Mouse (Mus musculus) liver, embryonic 11.5 days (tissue): Measurements from ENCODE around the gene 4930438A08Rik. TPM values are rescaled to one million over a fixed set of nuclear protein-coding genes. Genes with fewer than 3 reads are reported as not detected.

Experiments used
- ATAC-seq: fragments of 200-750 bp; cut with Nextera tagmentation; replicated peaks from 2 replicates; pipeline ENCODE4 v1.8.0; 2017; ENCODE audit warnings: moderate number of reproducible peaks, mild to moderate bottlenecking, moderate TSS enrichment, moderate library complexity; ENCODE audit not compliant: low FRiP score
- DNase-seq: peaks from one replicate; pipeline ENCODE4 v3.0.0-alpha.2; 2017; ENCODE audit warnings: low spot score
- H3K27ac ChIP-seq: fragments of 300-500 bp; sonication (generic); 2 replicates; pipeline ENCODE4 v1.5.1; 2014; ENCODE audit warnings: mild to moderate bottlenecking, low read depth, low read length, control low read depth
- H3K27me3 ChIP-seq: fragments of 300-500 bp; sonication (generic); replicated peaks from 2 replicates; pipeline ENCODE4 v1.6.1; 2014; ENCODE audit warnings: low read length, mixed read lengths; ENCODE audit not compliant: control insufficient read depth, insufficient read depth
- H3K36me3 ChIP-seq: fragments of 300-500 bp; sonication (generic); 2 replicates; pipeline ENCODE4 v1.6.1; 2014; ENCODE audit warnings: mild to moderate bottlenecking, low read length, moderate library complexity, mixed read lengths; ENCODE audit not compliant: control insufficient read depth, insufficient read depth
- H3K4me1 ChIP-seq: fragments of 300-500 bp; sonication (generic); replicated peaks from 2 replicates; pipeline ENCODE4 v1.6.1; 2014; ENCODE audit warnings: low read length, mixed read lengths; ENCODE audit not compliant: control insufficient read depth, insufficient read depth
- H3K4me2 ChIP-seq: fragments of 300-500 bp; sonication (generic); 2 replicates; pipeline ENCODE4 v1.6.1; 2014; ENCODE audit warnings: mild to moderate bottlenecking, control low read depth, moderate library complexity
- H3K4me3 ChIP-seq: fragments of 300-500 bp; sonication (generic); 2 replicates; pipeline ENCODE4 v1.5.1; 2014; ENCODE audit warnings: low read depth, low read length, control low read depth
- H3K9ac ChIP-seq: fragments of 300-500 bp; sonication (generic); 2 replicates; pipeline ENCODE4 v1.6.1; 2014; ENCODE audit warnings: low read depth, low read length, control low read depth
- H3K9me3 ChIP-seq: fragments of 300-500 bp; sonication (generic); 2 replicates; pipeline ENCODE4 v1.6.1; 2016; ENCODE audit warnings: low read length, inconsistent platforms, mixed read lengths; ENCODE audit not compliant: control insufficient read depth
- WGBS: fragments of 180-500 bp; shearing (Covaris S2); extraction: QIAGEN DNeasy Blood & Tissue Kit; methylation state at CpG from one replicate; pipeline ENCODE4 v1.1.7; 2014; 5-methylcytosine and 5-hydroxymethylcytosine counted together
- polyA plus RNA-seq: library from polyadenylated mRNA; unstranded; fragments of >200 nt; fragmentation: Nextera tagmentation; extraction: Ambion mirVana; gene quantifications from 2 replicates; pipeline ENCODE4 v1.2.1, GENCODE M21; 2014

Gene 4930438A08Rik
- polyA plus RNA-seq, 1 experiment from 2014 or later: 0.30 TPM

DNA sequence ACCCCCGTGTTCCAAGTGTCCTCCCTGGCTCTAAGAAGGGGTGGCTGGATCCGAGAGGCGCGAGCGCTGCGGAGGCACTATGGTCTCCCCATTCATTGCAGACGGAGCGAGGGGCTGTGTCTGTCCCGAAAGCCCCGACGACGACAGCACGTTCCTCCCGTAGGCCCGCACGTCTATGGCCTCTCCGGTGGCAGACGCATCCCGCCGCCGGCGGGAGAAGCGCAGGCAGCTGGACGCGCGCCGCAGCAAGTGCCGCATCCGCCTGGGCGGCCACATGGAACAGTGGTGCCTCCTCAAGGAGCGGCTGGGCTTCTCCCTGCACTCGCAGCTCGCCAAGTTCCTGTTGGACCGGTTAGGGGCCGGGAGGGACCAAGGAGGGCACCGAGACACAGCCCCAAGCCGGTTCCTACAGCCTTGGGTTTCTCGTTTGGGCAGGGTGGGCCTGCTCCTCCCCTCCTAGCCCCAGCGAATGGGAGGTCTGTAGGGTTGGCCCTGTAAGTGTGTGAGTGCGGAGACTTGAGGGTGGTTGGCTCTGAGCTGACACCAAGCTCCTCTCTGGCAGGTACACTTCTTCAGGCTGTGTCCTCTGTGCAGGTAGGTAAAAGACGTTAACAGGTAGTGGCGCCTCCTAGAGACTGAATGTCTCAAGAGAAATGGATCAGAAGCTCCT lies 32.9 kb downstream of the 4930438A08Rik start:
- H3K36me3 ChIP-seq: no peaks in the 10 kb centered on the region; the same call in 1 of the 2 replicates
- DNase-seq: peak; percentile 75
- H3K4me1 ChIP-seq: peaks cover 8% of the 10 kb centered on the region
- H3K4me3 ChIP-seq: peak overlapping the region; percentile 68
- under 1% methylated on average over 42 of the region's 42 CpGs for WGBS
- H3K27ac ChIP-seq: peak overlapping the region; percentile 88
- ATAC-seq: peak; percentile 83
- peak overlapping the region; percentile 92 for H3K9ac ChIP-seq
- no peaks in the 10 kb centered on the region for H3K27me3 ChIP-seq
- no peaks in the 10 kb centered on the region for H3K9me3 ChIP-seq
- peak overlapping the region; percentile 92 for H3K4me2 ChIP-seq

GRCm38 (mm10) chr11:58308661-58309060 lies 34.1 kb downstream of the 4930438A08Rik start:
- ATAC-seq (no peak), DNase-seq (no peak)
- WGBS: 94% methylated on average over 9 of the region's 9 CpGs

DNA sequence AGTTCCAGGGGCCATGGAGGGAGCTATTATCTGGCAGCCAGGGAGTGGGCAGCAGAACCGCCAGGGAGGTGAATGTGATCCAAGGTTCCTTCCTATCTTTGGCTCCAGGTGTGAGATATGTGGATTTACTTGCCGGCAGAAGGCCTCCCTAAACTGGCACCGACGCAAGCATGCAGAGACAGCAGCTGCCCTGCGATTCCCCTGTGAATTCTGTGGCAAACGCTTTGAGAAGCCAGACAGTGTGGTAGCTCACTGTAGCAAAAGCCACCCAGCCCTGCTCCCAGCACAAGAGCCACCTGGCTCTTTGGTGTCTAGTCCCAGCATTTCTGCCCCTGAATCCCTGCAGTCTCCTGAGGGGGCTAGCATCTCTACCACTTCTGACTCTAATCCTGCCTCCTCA lies 39.5 kb downstream of the 4930438A08Rik start:
- no peaks in the 10 kb centered on the region for H3K9me3 ChIP-seq
- no peak for DNase-seq
- ATAC-seq: no peak
- H3K4me2 ChIP-seq: no peak overlapping the region
- H3K4me3 ChIP-seq: no peak overlapping the region
- no peaks in the 10 kb centered on the region for H3K27me3 ChIP-seq
- no peaks in the 10 kb centered on the region for H3K4me1 ChIP-seq
- H3K27ac ChIP-seq: no peak overlapping the region
- H3K9ac ChIP-seq: no peak overlapping the region
- H3K36me3 ChIP-seq: peaks cover 22% of the 10 kb centered on the region
- WGBS: 85% methylated on average over 6 of the region's 6 CpGs

More at GRCm38 (mm10) chr11:58308661-58309060, 34.1 kb downstream of the 4930438A08Rik start:
- no peak overlapping the region for H3K9ac ChIP-seq
- H3K27me3 ChIP-seq: no peaks in the 10 kb centered on the region
- H3K9me3 ChIP-seq: no peaks in the 10 kb centered on the region
- H3K4me3 ChIP-seq: no peak overlapping the region
- peaks cover 6% of the 10 kb centered on the region for H3K4me1 ChIP-seq
- no peaks in the 10 kb centered on the region; the same call in 1 of the 2 replicates for H3K36me3 ChIP-seq
- H3K27ac ChIP-seq: no peak overlapping the region
- no peak overlapping the region for H3K4me2 ChIP-seq

DNA sequence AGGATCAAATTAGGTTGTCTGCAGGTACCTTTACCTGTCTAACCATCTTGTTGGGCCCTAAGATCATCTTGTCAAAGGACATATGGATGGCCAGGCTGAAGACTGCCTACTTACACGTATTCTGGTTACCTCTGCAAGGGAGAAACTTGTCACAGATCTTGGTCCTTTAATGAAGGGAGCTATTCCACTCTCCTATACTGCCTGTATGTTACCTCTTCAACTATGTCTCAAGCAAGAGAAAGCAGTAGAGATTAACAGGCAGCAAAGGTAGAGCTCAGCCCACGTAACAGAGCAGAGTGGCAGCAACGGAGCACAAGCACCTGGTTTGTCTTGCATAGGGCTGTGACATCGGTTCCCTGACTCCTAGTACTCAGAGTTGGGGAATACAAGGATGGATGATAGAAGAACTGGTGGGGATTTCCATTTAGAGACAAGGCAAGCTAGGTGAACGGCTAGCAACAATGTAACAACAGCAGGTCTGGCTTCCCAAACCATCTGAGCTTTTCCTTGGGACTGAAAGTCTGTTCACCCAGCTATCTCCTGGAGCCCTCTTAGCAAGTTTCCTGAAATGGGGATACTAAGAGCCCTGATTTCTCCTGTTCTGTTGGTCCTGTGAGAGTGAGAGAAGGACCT lies 41.1 kb downstream of the 4930438A08Rik start:
- Histone ChIP-seq H3K4me3 (no peak overlapping the region), H3K27me3 (no peaks in the 10 kb centered on the region), H3K36me3 (peaks cover 24% of the 10 kb centered on the region), H3K27ac (no peak overlapping the region), H3K9me3 (no peaks in the 10 kb centered on the region), H3K9ac (no peak overlapping the region), H3K4me1 (no peaks in the 10 kb centered on the region), H3K4me2 (no peak overlapping the region)
- 90% methylated on average over 5 of the region's 5 CpGs for WGBS
- ATAC-seq: no peak
- no peak for DNase-seq

- H3K9me3 ChIP-seq: no peaks in the 10 kb centered on the region
- ATAC-seq (no peak), DNase-seq (no peak)
- 86% methylated on average over 17 of the region's 17 CpGs for WGBS
- no peaks in the 10 kb centered on the region for H3K4me1 ChIP-seq
- H3K4me3 ChIP-seq: no peak overlapping the region
- no peak overlapping the region for H3K27ac ChIP-seq
- H3K36me3 ChIP-seq: peaks cover 24% of the 10 kb centered on the region
- no peaks in the 10 kb centered on the region for H3K27me3 ChIP-seq
- no peak overlapping the region for H3K9ac ChIP-seq
- H3K4me2 ChIP-seq: no peak overlapping the region
Observed at GRCm38 (mm10) chr11:58316344-58316743, 41.7 kb downstream of the 4930438A08Rik start.

GRCm38 (mm10) chr11:58316768-58317390 lies 42.3 kb downstream of the 4930438A08Rik start:
- Histone ChIP-seq H3K27me3 (no peaks in the 10 kb centered on the region), H3K4me2 (no peak overlapping the region), H3K4me3 (no peak overlapping the region), H3K27ac (no peak overlapping the region), H3K9me3 (no peaks in the 10 kb centered on the region), H3K36me3 (peaks cover 24% of the 10 kb centered on the region), H3K9ac (no peak overlapping the region), H3K4me1 (peaks cover 4% of the 10 kb centered on the region)
- ATAC-seq: 0 out of 2 replicates have a peak, but pooled peaks have one; percentile 28
- no peak for DNase-seq
- 72% methylated on average over 28 of the region's 28 CpGs for WGBS

DNA sequence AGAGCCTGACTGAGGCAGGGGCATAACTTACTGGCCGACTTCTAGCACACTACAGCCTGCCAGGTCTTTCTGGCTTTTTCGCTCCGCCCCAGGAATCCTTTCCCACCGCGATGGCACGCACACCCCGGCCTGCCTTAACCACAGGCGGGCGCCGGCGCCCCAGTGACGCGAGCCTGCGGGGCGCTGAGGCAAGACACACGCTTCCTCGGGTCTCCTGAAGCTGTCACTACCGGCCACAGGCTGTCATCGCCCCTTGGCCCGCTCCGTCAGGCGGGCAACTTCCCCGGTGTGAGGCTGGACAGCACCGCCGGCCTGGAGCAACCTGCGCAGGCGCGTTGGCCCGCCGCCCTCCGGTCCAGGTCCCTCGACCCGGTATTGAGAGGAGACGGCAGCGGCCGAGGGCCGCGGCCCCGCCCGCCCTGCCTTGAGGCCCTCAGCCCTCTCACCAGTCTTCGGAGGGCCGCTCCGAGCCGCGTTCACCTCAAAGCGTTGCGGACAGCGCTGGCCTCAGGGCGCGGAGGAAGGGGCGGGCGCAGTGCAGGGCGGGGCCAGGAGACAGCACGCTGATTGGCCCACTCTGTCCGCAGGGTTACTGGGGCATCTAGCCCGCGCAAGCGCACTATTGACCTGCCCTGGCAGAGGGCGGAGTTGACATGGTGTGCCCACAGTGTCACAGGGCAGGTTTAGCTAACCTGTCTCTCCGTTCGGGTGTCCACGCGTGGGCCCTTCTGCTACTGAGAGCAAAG lies 48.4 kb downstream of the 4930438A08Rik start:
- DNase-seq (peak; percentile 95), ATAC-seq (peak; percentile 98)
- peak overlapping the region; percentile 99 for H3K27ac ChIP-seq
- peaks cover 20% of the 10 kb centered on the region for H3K36me3 ChIP-seq
- no peaks in the 10 kb centered on the region for H3K9me3 ChIP-seq
- WGBS: under 1% methylated on average over 61 of the region's 63 CpGs
- peaks cover 24% of the 10 kb centered on the region for H3K4me1 ChIP-seq
- H3K4me2 ChIP-seq: peak overlapping the region; percentile 76
- no peaks in the 10 kb centered on the region for H3K27me3 ChIP-seq
- H3K4me3 ChIP-seq: peak overlapping the region; percentile 87
- H3K9ac ChIP-seq: peak overlapping the region; percentile 93

DNA sequence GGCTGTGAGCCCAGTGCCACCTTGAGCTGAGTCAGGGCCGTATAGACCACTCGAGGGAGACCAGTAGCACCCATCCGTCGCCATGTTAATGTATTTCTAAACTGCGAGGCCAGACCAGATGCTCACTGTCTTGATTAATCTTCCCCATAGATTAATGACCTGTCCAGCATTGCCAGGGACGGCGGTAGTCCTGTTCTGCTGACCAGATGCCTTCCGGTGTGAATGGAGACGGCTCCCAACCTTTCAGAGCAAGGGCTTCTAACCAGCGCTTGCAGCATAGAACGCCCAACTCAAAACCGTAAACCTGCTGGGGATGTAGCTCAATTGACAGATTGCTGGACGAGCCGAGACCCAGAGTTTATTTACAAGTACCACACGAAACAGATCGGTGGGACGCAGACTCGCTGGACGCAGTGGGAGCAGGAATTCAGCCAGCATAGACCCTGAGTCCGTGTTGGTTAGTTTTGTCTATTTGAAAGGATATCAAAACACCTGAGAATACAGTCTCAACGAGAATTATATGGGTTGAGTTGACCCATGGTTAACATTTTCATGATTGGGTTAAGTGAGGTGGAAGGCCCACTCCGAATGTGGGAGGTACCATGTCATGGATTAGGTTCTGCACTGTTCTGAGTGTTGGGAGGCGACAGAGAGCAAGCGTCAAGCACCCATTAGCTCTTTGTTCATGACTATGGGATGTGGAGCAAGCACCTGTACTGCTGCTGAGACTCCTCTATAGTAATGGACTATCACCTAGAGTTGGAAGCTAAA lies 49.2 kb downstream of the 4930438A08Rik start:
- Histone ChIP-seq H3K9ac (peak overlapping the region; percentile 93), H3K36me3 (peaks cover 18% of the 10 kb centered on the region), H3K4me3 (peak overlapping the region; percentile 87), H3K4me1 (peaks cover 26% of the 10 kb centered on the region), H3K4me2 (peak overlapping the region; percentile 76), H3K27ac (peak overlapping the region; percentile 99), H3K27me3 (no peaks in the 10 kb centered on the region), H3K9me3 (no peaks in the 10 kb centered on the region)
- ATAC-seq (no peak), DNase-seq (peak; percentile 53)
- 13% methylated on average over 24 of the region's 24 CpGs for WGBS
